Mouse (Mus musculus) adrenal gland, adult 8-10 months (tissue): Measurements from ENCODE around the gene Rbfox1. TPM values are rescaled to one million over a fixed set of nuclear protein-coding genes. Genes with fewer than 3 reads are reported as not detected.

Source experiments
- DNase-seq: peaks from one replicate; pipeline ENCODE4 v3.0.0; 2022
- total RNA-seq, 4 experiments: library from RNA; stranded (reverse); gene quantifications; 2 replicates each; pipeline ENCODE4 v1.2.4; 2022

Gene Rbfox1
- total RNA-seq, 4 experiments from 2014 or later = 1.3 to 4.0 (median 2.3) TPM

DNA sequence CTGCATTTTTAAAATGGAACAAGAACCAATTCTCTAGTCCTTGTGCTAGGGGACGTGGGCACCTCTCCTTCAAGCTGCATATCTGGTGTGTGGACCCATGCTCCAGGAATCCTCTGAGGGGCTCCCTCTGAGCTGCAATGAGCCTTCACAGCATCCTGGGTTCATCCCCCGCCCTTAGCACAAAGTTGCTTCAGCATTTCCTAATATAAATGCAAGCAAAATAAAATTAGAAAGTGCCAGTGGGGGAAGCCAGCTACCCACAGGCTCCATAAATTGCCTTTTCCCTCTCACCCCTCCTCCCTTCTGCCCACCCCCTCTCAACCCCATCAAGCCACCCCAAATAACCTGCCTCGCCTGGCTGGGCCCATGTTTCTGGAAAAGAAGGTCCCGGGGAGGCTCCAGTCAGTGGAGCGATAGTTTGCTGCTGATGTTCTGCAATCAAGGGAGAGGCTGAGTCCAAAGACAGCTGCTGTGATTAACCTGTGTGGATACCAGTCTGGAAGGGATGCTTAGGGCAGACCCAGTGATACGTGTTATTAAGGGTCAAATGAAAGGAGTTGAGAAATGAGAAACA, 1070.0 kb downstream of the Rbfox1 start:
- DNase-seq = no peak

DNA sequence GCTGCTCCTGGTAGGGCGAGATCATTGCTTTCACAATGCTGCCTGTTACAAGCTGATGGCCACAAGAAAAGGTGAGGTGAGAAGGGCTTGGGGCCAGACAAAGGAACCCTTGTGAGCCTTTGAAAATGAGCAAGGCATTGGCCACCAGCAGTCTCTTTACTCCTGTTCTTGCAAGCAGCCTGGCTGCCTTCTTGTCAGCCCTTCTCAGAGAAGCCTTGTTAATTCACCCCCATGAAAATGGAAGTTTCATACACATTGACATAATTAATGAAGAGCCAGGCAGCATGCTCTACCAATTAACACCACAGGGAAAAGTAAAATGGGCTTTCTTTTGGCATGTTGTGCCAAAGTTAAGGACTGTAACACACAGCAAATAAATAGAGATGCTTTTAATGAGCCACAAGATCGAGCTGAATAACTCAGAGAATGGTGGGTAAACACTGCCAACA, 1076.8 kb downstream of the Rbfox1 start:
- DNase-seq = no peak

DNA sequence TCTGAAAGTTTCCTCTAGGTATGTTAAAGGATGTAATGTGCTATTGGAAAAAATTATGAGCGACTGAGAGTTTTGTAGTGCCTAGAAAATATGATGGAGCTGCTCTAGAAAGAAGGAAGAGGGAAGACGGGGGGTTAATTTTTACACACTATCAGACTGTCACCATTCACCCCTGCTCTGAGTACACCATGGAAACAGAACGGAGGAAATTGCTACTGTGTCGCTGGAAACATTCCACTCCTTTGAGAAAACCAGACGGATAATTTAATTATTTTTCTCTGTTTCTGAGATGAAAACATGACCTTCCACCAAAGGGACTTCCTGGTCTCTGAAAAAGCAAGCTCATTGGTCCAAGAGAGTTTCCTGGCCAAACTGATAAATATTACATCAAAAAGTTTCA, 1077.4 kb downstream of the Rbfox1 start:
- no peak for DNase-seq

DNA sequence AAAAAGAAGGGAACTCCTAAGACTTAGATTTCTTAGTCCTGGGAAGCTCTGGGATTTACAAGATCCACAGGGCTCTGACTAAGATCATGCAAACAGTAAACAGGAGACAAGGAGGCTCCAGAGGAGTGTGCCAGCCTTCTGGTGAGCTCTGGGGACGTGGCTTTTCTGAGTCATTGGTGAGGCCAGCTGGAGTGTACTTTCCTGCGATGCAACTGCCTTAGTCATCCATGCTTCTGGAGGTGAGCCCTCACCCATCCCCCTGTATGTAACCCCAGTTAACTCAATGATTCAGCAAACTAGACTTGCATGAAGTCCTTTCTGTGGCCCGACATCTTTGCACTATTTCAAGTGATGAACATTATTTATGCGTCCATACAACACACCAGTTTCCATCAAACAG, 1078.4 kb downstream of the Rbfox1 start:
- DNase-seq = peak; percentile 23

DNA sequence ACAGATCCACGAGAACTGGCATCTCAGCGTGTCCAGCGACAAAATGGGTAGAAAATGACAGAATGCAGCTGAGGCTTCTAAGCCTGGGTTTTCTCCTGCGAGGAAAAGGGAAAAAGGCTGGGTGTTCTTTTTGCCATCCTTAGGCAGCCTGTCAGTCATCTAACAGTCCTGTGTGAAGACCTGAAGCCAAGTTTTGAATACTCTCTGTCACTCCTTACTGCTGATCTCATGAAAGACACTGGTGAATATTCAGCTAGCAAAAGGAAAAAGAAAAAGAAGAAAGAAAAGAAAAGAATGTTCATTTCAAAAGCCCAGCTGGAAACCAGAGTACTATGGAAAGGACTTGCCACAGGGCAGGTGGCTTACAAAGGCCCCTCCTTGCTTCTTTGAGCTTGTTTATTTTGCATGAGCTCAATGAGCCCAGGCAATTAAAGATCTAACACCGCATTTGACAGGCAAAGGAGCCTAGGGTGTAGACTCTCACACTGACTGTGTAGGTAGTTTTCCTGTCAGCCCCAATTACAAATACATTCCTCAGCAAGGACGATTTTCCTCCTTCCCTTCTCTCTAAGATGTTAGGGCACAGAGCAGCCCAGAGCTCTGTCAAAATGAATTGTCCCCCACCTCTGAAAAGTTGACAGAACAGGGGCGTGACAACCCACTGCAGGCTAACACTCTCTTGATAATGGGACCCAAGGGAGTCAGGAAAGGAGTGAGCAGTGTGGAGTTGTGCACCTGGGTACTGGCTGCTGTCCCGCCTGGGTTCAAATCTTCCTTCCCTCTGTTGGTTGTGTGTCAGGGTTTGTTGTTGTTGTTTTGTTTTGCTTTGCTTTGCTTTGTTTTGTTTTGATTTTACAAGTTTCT, 1079.8 kb downstream of the Rbfox1 start:
- no peak for DNase-seq

GRCm38 (mm10) chr16:6969986-6970385, 1084.8 kb downstream of the Rbfox1 start:
- no peak for DNase-seq

GRCm38 (mm10) chr16:6976341-6976740, 1091.2 kb downstream of the Rbfox1 start:
- no peak for DNase-seq

DNA sequence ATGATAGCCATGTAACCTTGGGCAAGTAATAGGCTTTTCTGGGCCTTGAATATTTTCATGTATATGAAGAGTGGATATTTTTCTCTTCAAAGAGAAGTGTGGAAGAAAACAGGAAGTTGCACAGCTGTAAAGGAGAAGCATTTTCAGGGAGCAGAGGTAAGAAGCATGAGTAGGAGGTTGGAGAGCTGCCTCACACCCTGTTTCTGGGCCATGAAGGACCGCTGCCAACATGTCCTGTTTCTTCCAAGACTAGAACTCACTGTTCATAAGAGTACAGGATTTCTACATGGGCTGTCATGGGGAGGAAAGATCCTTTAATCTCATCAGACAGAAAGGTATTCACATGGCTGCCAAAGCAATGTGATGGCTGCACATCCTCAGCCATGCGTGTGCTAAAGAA, 1098.8 kb downstream of the Rbfox1 start:
- DNase-seq = no peak

- DNase-seq = no peak
These were observed 1100.9 kb downstream of the Rbfox1 start for GRCm38 (mm10) chr16:6986031-6986430.

GRCm38 (mm10) chr16:6986494-6986893, 1101.3 kb downstream of the Rbfox1 start:
- no peak for DNase-seq

DNA sequence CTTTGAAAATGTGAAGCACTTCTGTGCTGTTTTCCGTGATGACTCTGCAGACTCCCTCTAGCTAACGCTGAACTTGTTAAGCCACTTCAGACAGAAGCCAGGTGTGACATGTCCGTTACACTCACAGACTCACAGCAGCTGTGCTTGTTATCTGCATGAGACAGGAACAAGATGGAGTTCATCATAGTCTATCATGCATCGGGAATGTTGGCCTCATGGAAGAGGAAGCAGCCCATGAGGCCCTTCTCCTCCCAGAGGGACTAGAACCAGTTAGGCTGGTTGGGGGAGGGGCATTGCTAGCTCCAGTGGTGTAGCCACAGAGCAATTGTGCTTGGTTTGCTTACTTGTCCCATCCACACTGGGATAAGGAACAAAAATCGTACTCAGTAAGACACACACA, 1107.1 kb downstream of the Rbfox1 start:
- no peak for DNase-seq

DNA sequence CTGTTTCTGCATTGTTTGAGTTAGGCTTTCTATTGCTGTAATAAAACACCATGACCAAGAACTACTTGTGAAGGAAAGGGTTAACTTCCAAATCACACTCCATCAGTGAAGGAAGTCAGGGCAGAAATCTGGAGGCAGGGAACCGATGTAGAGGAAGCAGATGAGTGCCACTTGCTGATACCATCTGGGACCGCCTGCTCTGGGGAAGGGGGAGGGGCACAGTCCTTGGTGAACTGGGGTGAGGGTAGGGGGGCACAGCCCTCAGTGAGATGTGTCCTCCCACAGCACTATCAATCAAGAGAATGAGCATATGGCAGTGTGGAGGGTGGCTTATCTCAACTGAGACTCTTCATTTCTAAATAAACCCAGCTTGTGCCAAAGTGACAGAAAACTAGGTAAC, 1108.0 kb downstream of the Rbfox1 start:
- no peak for DNase-seq

GRCm38 (mm10) chr16:6997109-6997508, 1112.0 kb downstream of the Rbfox1 start:
- DNase-seq = no peak

DNA sequence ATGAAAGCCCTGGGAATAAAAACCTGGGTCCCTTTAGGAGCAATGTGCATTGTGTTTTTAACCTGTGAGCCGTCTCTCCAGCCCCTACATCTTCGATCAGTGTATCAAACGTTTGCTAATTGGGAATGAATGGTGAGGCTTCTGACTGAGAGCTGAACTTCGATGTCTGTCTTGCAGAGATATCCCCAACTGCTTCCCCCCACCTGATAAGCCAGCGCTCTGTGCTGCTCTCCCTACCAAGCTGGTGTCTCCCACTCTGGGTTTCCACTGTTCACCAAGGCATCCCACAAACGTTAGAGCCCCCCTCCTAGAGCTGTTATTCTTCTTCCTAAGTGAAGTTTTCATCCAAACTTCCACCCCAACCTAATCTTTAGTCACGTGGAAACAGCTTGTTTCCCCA, 1112.7 kb downstream of the Rbfox1 start:
- DNase-seq = no peak

DNA sequence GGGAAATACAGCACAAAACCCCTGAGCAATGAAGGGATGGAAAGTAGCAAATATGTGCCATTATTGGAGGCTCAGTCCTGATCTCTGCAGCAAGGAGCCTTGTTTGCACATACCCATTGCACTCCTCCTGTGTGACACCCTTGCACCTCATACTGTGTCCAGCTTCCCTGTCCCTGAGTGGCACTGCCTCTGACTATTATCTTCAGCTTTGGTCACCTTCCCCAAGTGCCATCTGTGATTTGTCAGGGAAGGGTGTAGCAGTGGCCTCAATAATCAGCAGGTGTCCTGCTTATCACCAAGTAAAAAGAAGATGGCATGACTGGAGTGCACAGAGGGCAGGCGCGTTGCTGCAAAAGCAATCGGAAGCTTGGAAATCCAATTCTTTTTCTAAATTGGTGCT, 1119.4 kb downstream of the Rbfox1 start:
- no peak for DNase-seq

DNA sequence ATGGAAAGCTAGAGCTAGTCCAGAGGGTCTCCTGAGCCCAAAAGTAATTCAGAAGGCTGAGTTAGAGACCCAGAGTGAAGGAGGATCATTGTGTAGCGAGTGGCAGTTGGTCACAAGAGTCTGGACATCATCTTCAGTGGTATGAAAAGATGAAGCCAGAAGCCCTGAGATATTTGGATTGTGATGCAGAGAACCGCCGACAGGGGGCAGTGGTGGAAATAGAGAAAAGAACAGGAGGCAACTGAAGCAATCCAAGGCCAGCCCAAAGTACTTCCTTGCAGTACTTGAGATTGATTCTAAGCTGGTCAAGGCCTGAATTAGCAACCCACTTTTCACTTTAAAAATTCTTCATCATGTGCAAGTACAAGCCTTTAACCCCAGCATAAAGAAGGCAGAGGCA, 1120.3 kb downstream of the Rbfox1 start:
- DNase-seq = no peak

- no peak for DNase-seq
These were observed 1132.2 kb downstream of the Rbfox1 start for GRCm38 (mm10) chr16:7017310-7017709.

GRCm38 (mm10) chr16:7034231-7034630, 1149.1 kb downstream of the Rbfox1 start:
- DNase-seq = no peak

DNA sequence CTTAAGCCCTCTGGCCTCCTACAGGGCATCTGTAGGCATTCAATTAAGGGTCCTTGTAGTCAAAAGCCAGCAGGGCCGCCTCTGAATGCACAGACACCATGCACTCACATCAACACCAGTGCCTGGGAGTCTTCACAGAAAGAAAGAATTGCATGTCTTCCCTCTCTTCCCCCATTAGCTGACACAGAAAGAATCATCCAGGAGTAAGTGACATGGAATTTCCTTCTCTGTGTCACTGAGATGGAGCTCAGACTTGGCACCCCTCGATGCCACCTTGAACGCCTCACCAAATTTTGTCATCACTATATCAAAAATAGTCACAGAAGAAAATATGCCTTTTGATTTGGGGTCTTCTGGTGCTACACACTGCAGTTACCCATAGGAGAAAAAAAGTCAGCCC, 1151.4 kb downstream of the Rbfox1 start:
- no peak for DNase-seq

- DNase-seq = no peak
These were observed 1151.8 kb downstream of the Rbfox1 start for GRCm38 (mm10) chr16:7036988-7037387.

GRCm38 (mm10) chr16:7038639-7039260, 1153.6 kb downstream of the Rbfox1 start:
- DNase-seq = no peak

DNA sequence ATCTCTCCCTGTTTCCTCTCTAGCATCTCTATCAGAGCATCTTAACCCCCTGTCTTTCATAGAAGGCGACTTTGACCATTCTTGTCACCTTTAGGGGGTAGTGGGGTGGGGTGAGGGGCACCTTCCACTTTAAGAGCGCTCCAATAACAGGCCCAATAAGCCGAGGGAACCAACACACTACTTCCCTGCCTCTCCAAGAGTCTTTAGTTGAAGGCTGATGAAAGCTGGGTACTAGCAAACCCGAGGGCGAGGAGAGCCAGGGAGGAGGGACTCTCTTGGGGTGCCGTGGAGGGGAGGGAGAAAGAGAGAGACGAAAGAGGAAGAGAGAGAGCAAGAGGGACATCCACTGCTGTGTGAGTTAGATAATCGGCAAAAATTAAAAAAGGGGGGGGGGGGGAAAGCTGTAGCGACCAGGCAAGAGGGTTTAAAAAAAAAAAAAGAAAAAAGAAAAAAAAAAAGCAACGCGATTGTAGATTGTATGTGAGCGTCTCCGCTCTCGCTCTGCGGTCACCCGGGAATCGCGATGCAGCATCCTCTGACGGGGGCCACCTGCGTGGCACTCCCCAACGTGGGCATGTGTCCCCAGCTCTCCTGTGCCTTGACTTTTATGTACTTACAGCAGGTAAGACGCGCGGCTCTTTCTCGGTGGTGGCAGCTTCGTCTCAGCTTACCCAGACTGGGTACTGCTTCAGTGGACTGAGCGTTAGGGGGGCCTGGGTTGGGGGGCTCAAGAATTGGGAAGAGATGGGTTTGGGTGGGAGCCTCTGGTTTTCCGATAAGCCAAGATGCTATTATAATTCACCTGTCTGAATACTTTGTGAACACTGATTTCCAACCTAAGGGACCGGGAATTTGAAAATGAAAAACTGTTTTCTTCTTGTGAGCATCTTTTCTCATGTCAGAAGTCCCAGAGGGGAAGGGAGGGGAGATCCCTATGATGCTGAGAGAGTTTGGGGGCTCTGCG, 1154.5 kb downstream of the Rbfox1 start:
- no peak for DNase-seq
